Mouse (Mus musculus) lung, postnatal 4 days (tissue): ENCODE measurements around the gene Stk35.
"Not testable (repeated sequence)": the region's sequence is repeated elsewhere in the genome, so short reads cannot be mapped to it uniquely, and the experiment has no call there.

ENCODE experiments used
- DNase-seq, 2 experiments: peaks; one replicate each; pipeline ENCODE4 v3.0.0; 2021

Stk35 gene

GRCm38 (mm10) chr2:129836921-129837320, 36.6 kb downstream of the Stk35 start:
- DNase-seq = no peak

GRCm38 (mm10) chr2:129838321-129838720, 38.0 kb downstream of the Stk35 start:
- DNase-seq = no peak

GRCm38 (mm10) chr2:129845826-129846225, 45.5 kb downstream of the Stk35 start:
- peak in 1 of 2 experiments; percentile 62 for DNase-seq

- DNase-seq = no peak
Measured at GRCm38 (mm10) chr2:129846501-129846900, 46.2 kb downstream of the Stk35 start.

- DNase-seq = not testable (repeated sequence)
Measured at GRCm38 (mm10) chr2:129849078-129849477, 48.8 kb downstream of the Stk35 start.

- no peak for DNase-seq
Measured at GRCm38 (mm10) chr2:129851512-129851911, 51.2 kb downstream of the Stk35 start.

- no peak for DNase-seq
Measured at GRCm38 (mm10) chr2:129863256-129863655, 62.9 kb downstream of the Stk35 start.

GRCm38 (mm10) chr2:129864958-129865357, 64.6 kb downstream of the Stk35 start:
- no peak for DNase-seq

- DNase-seq = no peak
Measured at GRCm38 (mm10) chr2:129869151-129869550, 68.8 kb downstream of the Stk35 start.

- DNase-seq = no peak
Measured at GRCm38 (mm10) chr2:129871246-129871645, 70.9 kb downstream of the Stk35 start.

GRCm38 (mm10) chr2:129872071-129872470, 71.8 kb downstream of the Stk35 start:
- DNase-seq = no peak

- peak; percentile 73 to 85 for DNase-seq
Measured at GRCm38 (mm10) chr2:129873489-129873888, 73.2 kb downstream of the Stk35 start.

GRCm38 (mm10) chr2:129874084-129874483, 73.8 kb downstream of the Stk35 start:
- DNase-seq = no peak

GRCm38 (mm10) chr2:129874509-129875095, 74.3 kb downstream of the Stk35 start:
- DNase-seq = no peak

GRCm38 (mm10) chr2:129876935-129877334, 76.6 kb downstream of the Stk35 start:
- DNase-seq = no peak

GRCm38 (mm10) chr2:129879817-129880216, 79.5 kb downstream of the Stk35 start:
- DNase-seq = peak; percentile 31 to 49

- DNase-seq = no peak
Measured at GRCm38 (mm10) chr2:129880226-129880625, 79.9 kb downstream of the Stk35 start.

GRCm38 (mm10) chr2:129881886-129882285, 81.6 kb downstream of the Stk35 start:
- no peak for DNase-seq
